Mouse (Mus musculus): Measurements from ENCODE around the gene Tm4sf5.

DNA sequence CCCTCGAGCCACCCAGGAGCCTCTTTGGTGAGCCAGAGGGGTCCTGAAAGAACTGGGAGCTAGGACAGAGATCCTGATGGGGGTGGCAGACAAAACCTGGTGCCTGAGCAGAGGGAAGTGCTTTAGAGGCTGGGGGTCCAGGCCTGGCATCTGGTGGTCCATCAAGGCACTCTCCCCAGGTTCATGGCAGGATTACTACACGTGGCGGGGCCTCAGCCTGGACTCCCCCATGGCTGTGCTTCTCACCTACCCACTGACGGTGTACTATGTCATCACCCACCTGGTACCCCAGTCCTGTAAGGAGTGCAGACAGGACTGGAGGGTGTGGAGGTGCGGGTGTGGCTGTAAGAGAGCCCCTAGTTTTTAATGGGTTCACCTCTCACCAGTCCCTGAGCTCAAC is 41.1 kb upstream of the Tm4sf5 start:
- TF ChIP-seq EP300 (optimal IDR thresholded peaks at IDR 0.05) (no peak), CTCF (IDR thresholded peaks at IDR 0.05; ENCODE audit: low read depth) (no peak)

All from stomach, postnatal 0 days (tissue).